Mouse (Mus musculus) gastrocnemius, postnatal 4 days (tissue): Measurements from ENCODE around the gene Dnah14. TPM values are rescaled to one million over a fixed set of nuclear protein-coding genes. Genes with fewer than 3 reads are reported as not detected.
A peak's percentile ranks its signal among the peaks of the same experiment; 100 is the strongest.

ENCODE experiments used
- DNase-seq, 2 experiments: peaks; one replicate each; pipeline ENCODE4 v3.0.0; 2021 to 2022; ENCODE audit warnings: low spot score in 2 of 2, mixed read lengths in 2 of 2
- long read RNA-seq, 2 experiments: library from polyadenylated mRNA; stranded (forward); transcript quantifications; one replicate each; pipeline ENCODE4 v2.0.0; 2021
- total RNA-seq, 2 experiments: library from RNA; stranded (reverse); gene quantifications; 2 replicates each; pipeline ENCODE4 v1.2.3; 2021

Gene Dnah14
- 1 to 10 TPM; 1.2 to 1.3 TPM for total RNA-seq
- long read RNA-seq, experiment 1, partial matches to known transcripts: 0 of 1 reads
- long read RNA-seq, experiment 1, other reads (novel, unspliced or antisense): 1 of 1 reads
- long read RNA-seq, experiment 2, partial matches to known transcripts: 0 of 2 reads
- long read RNA-seq, experiment 2, other reads (novel, unspliced or antisense): 2 of 2 reads

DNA sequence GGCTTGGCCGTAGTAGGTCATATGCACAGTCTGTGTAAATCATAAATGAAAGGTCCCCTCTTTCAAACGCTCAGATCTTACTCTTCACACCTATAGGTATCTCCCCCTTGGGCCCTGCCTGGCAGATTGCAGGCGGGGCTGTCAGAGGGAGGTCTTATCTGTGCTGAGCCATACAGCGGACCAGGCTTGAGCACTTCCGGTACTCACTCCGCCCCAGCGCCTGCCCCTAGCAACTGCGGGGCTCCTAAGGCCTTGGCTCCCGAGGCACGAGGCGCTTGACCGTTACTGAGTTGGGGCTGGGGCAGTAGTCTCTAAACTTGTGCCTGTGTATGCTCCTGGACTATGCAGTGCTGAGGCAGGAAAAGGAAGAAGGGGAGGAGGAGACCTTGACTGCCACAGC lies at the start of gene Dnah14:
Dnah14 (plus strand) TSS at position 238 of the 400 bp plus-strand sequence.
- no peak for DNase-seq

DNA sequence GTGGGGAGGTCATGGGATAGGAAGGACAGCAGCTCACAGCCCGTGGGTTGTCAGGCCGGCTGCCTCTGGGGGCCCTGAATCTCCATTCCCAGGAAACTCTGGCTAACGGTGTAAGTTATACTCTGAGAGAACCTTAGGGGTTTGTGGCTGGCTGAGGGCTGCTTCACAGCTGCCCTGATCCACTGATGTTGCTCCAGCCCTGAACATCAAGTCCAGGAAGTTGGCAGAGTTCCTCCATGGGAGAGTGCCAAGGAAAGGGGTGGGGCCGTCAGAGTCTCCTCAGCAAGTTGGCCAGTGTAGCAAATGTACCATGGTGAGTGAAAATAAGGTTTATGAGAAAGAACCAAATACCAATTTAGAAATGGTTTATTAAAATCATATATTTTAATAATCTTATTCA lies 47.0 kb upstream of the Dnah14 start:
- peak; percentile 88 to 91 for DNase-seq

DNA sequence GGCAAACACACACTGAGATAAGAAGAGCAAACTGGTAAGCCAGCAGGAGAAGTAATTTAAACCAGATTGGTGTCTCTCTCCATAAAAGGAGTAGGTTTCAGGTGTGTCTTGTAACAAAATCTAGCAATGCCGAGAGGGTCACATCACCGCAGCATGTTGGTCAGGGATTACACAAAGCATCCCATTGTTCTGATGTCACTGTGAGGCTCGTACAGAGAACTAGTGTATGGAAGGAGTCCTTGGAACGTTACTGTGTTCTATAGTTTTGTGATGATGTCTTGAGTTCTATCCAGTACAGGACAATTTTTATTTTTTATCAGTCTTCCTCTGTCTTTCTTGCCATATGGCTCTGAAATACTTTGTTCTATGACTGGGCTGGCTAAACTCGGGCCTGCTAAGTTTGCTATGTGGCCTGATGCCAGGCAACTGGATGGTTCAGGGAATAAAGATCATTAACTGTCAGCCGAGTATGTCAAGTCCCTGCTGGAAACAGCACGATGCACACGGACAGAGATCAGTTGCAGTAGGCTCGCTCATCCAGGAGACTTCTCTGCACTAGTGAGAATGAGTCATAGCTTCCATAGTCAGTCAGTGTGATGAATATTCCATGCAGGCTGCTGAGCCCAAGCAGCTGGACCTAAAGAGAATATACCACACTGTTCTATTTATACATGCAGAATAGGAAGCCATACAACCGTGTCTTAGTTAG lies 41.0 kb upstream of the Dnah14 start:
- peak in 1 of 2 experiments; percentile 36 for DNase-seq

DNA sequence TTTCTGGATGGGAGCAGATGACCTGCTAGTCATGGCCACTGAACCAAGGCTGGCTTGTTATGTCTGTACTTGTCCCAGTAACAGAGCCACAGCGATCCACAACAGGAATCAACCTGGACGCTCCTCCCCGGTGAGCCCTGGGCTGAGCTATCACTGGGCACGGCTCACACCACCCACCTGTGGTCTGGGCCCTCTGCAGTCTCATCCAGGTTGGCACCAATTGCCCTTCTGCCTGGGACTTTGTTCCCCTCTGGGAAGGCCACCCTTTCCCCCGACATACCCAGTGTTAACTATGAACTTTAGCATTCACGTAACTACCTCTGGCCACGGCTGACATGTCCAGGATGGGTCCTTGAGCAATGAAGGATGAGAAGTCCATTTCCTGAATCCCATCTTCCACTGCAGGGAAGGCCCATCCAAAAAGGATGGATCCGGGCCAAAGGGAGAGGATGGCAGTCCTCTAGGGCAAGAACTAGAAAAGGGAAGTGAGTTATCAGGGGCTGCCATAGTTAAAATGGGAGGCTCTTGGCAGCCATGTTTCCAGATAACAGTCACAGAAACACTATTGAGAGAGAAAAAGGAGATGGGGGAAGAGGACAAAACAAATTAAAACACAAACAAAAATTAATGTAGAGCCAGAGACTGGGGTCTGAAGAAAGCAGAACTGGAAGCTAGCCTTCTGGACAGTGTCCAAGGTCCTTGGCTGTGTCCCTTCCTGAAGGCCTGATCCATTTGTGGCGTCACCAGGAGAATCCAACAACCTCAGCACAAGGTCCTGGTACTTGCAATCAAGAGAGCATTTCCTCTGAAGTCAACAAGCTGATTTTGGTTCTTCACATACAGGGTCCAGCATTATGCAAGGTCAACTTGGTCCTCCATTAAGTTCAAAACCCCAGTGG lies 38.5 kb upstream of the Dnah14 start:
- DNase-seq: no peak

DNA sequence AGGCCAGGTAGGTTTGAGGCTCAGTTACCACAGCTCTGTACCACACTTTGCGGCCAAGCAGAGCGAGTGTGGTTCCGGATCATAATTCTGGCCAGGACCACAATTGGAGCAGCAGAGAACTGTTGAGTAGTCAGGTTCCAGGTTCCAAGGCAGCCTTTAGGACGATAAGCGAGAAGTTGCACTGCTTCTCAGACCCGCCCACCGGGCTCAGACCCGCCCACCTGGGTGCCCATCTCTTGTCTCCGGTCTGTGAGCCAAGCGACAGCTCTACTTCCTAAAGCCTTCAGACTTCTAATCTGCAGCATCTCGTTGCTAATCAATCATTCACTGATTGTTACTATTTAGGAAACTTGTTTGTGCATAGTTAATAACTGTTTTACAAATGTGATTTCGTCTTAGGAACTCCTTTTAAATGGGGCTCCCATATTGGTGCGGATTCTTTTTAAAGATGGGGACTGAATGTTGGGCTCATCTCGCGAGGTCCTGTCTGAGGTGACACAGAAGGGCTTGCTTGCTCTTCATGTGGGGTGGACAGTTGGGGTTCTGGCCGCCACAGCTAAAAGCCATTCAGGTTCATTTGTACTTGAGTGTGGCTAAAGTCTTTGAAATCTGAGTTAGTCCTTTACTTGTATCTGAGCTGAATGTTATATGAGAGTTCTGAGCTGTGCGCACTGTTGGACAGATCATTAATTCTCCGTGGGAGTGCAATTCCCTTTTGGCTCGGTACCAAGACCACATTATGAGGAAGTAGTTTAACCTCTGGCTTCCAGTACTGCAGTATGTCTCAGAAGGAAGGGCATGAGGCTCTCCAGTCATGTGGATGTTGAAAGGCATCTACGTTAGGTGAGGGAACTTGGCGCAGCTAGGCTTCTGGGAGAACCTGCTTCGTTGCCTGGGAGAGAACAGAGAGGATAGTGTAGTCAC lies 36.3 kb upstream of the Dnah14 start:
- DNase-seq: no peak

DNA sequence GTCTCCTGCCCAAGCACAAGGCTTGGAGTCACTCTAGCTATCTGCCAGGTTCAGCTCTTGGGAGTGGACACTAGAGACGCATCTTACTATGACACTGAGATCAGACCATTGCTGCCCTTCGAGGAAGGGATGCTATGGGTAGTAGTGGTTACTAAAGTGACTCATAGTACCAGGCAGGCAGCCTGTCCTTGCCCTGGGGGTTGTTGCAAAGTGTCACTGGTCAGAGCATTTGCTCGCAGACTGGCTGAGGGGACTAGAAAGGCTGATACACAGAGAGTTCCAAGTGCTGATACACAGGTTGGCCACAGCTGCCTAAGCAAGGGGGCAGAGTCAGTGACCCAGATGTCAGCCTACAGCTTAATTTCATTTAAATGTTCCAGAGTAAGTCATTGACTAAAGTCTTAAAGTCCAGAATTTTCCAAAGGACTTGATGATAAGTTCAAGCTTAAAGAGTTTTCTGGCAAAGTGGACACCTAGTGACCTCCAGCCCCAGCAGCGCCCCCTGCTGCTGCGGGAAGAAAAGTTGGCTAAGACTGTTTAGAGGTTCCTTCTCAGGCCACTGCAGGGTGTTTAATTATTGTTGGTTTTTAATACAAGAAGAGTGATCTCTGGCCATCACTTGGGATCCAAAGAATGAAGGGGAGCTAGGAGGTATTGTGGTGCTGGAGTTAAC lies 32.5 kb upstream of the Dnah14 start:
- no peak for DNase-seq

DNA sequence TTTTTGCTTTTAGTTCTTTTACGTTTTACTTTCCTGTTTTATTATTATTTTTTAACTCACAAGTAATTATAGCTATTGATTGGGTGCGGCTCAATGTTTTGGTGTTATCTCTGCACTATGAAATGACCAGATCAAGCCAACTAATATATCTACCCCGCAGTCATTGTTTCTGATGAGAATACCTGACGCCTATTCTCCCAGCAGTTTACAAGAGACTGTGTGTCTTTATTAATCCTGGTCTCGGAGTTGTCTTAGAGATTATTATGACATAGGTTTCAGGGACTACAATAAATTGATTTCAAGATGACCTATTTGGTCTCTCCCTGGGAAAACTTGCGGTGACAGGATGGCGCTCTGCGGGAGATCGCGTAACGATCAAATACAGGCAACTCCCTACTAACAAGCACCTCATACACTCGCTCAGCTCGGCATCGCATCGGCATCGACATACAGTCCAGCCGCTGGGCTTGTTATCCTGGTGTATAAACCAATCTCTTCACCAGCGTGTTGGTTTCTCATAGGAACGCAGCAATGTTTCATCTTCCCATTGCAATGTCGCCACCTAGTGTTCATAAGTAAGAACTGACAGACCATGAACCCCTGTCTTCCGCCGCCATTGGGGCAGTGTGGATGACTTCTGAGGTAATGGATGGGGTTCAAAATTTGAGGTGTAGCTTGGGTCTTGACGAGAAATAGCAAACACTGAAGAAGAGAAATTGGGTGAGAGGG lies 31.2 kb upstream of the Dnah14 start:
- peak in 1 of 2 experiments; percentile 53 for DNase-seq

DNA sequence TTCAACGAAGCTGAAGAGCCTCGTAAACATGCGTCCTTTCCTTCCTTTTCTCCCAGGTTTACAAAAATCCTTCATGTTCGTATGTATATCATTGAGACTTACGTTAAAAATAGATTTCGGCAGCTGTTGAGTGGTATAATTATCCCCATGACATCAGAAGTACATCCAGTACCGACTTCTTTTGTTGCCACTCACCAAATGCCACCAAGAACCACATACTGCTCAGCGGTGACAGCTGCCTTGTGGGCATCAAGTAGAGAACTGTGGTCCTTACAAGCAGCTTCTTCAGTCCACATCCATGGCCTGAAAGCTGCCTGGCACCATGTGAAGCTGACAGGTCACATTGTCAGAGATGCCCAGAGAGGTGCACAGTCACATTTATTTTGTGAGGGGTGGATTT lies 26.4 kb upstream of the Dnah14 start:
- DNase-seq: no peak

DNA sequence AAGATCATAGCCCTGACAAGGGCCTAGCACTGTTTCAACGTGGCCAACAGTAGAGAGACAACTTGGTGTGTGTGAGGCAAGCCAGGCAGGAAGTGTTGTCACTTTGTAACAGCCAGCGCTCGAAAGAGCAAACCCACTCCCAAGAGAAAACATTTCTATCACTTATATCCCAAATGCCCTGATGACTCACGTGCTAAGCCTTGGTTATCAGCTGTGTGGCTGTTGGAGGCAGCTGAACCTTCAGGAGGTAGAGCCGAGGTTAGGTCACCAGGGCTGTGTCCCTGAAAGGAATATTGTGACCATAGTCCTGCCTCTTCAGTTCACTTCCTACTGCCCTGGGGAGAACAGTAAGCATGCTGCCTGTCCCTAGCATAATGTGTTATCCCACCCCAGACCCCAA lies 25.5 kb upstream of the Dnah14 start:
- no peak for DNase-seq

DNA sequence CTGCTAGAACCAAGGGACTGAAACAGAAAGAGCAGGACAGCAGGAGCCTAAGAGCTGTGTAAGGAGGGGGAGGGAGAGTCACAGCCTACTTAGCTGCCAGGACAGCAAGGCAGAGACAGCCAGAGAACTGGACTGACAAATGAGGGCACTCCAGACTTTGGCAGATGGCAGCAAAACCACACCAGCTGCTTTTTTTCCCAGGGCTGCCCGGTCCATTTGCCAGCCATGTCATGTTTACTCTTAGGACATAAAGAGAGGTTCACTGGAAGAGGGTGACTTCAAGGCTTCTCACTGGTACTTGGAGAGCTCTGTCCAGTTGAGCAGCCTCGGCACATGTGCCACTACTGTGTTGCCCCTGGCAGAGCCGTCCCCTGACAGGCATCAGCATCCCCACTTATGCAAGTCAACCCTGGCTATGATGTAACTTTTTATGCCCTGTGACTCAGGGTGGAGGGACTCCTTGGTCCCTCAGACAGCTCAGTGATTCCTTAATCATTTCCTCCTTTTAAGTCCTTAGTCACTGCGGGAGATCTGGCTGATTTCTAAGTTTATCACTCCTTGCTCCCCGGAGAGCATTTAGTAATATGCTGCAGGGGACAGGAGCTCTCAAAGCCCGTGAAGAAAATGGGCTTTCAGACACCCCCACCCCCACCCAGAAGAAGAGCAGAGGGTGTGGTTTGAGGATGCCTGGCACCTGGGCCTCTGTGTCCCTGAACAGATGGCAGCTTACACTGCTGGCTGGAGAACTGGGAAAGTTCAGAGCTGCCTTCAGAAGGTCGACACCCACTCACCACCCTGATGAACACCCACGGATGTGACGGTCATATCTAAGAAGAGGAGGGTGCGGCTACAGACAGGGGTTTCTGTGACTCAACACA lies 23.6 kb upstream of the Dnah14 start:
- DNase-seq: no peak

DNA sequence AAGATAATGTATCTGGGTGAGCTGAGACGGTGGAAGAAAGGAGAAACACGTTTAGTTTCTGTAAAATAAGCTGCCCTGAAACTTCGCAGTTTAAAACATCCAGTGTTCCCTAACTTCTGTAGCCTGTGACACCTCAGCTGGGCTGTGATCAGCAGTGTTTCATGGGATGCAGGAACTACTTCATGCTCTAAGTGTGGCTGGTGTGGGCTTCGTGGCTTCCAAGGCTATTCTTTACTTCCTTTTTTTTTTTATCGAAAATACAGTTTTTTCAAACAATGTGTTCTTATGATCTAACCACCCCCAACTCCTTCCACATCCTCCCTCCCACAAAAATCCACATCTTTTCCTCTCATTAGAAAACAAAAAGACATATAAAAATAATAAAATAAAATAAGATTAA lies 20.9 kb upstream of the Dnah14 start:
- no peak for DNase-seq

DNA sequence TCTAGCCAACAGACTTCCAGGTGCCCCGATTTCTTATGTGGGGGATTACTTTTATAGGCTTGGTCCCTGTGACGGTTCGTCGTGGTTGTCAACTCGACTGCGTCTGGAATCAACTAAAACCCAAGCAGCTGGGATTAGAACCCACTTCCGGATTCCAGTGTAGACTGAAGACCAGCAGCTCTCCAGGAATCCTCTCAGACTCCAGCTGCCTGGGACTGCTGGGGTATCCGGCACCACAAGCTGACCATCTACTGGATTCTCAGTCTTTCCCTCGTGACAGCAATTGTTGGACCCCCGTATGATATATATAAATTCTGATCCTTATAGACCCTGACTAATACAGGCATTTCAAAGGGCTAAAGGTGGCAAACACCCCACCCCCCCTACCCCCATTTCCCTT lies 16.7 kb upstream of the Dnah14 start:
- DNase-seq: no peak

DNA sequence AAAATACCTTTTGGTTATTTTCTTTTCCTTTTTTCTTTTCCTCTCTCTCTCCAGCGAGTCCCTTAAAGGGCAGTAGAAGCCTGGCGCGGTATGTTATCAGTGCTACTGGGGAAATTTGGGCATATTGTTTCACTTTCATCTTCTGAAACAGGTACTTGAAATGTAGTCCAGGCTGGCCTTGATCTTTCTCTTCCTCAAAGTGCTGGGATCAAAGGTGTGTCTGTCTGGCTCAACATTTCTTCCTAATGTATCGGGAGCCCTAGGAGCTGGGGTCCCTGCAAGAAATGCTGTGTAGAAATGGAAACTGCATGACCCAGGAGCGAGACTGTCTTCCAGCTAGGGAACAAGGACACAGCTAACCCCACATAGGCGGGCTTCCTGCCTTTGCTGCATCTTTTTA lies 16.0 kb upstream of the Dnah14 start:
- no peak for DNase-seq

DNA sequence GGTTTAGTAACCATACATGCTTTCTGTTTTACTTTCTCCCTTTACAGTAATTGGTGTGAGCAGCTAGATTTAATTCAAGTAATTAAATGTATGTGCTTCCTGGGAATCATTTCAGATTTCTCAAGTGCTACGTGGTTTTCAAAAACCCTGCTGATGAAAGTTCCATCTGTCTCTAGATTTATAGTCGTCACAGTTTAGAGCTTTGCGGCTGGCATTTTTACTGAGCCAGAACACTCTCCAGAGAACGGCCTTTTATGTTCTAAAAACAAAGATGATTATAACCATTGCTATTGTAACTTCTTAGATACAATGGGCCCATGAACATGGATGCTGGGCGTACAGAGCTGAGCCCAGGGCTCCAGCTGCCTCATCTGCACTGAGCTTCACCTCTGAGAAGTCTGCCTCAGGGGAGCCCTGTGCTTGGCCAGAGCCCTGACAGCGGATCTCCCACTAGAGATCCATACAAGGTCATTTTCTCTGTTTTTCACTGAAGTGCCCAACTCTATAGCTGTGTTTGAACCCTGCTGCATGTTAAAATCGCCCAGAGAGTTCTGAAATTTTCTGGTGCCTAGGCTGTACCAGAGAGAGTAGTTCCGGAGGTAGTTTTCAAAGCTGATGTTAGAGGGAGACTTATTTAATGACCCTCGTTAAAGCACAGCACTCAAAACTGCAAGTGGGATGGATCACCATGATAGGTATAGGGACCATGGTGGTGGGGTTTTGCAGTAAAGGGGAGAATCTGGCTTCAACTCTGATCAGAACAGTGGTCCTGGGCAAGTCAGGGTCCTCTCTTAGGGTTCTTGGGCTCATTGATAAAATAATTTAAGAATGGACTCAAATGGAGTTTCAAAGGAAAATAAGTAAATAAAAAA lies 15.2 kb upstream of the Dnah14 start:
- DNase-seq: no peak

DNA sequence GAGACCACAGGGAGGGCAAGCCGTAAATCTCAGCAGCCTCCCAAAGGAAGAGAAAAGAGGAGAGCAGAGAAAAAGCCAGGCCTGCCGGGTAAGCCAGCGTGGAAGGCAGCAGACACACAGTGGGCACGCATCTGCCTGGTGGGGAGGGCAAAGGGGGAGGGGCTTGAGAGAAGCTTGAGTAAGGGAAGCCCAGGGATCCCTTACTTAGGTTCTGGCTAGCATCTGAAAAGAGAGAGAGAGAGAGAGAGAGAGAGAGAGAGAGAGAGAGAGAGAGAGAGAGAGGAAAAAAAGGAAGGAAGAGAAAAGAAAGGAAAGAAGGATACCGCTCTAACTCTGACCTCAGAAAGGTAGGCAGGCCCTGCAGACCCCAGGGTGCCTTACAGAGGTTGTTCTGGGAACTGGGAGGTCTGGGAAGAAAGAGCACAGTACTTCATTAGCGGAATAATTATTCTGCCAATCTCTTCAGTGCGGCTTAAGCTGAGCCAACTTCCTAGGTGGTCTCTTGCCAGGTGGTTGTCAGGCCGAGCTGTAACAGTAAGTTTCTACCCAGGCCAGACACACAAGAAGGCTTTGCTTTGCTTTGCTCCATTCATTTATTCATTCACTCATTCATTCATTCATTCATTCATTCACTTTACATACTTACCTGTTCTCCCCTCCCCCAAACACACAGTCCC lies 14.5 kb upstream of the Dnah14 start:
- no peak for DNase-seq

DNA sequence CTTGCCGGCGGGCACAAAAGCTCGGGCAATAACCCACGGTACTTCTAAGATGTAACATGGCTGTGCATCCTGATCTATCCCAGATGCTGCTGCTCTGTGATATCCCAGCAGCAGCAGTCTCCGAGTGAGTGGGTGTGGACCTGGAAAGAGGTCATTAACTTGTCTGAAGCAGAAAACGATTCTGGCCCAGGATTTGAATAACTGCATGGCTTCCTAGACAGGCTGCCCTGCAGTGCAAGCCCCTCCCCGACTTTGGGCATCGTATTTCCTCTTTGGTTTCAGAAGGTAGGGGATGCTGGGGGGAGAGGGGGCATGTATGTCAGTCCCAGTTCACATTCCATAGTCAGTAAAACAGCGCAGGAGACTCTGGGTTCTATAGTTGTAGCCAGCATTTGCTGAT lies 6.9 kb upstream of the Dnah14 start:
- DNase-seq: no peak

DNA sequence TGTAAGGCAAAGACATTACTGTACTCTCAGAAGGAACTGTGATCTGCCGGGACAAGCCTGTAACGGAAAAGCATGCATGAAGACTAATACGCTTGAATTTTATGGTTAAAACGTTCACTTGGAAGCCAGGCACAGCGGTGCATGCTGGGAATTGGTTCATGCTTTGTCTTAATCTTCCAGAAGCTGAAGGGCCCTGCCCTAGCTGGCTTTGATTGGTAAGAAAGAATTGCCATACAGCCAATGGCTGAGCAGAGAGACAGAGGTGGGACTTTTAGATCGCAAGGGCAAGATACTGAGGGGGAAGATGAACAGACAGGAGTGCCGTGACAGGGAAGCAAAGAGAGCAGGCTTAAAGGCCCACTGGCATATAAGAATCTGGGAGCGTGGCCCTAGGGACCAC lies 6.8 kb downstream of the Dnah14 start:
- peak in 1 of 2 experiments; percentile 23 for DNase-seq
